Mouse (Mus musculus) heart, adult 2 months (tissue): ENCODE measurements around the gene Tmem273. TPM values are rescaled to one million over a fixed set of nuclear protein-coding genes. Genes with fewer than 3 reads are reported as not detected.

Source experiments
- DNase-seq, 2 experiments: peaks; one replicate each; pipeline ENCODE4 v3.0.0; 2021
- H3K27ac ChIP-seq: fragments of 200-600 bp; 2 replicates; pipeline ENCODE4 v1.8.1; 2022
- H3K27me3 ChIP-seq: fragments of 200-500 bp; 2 replicates; pipeline ENCODE4 v1.6.1; 2012; ENCODE audit warnings: mild to moderate bottlenecking, low read length, inconsistent platforms, mixed read lengths; ENCODE audit not compliant: control insufficient read depth, insufficient read depth
- H3K36me3 ChIP-seq: fragments of 200-500 bp; 2 replicates; pipeline ENCODE4 v1.6.1; 2012; ENCODE audit warnings: low read length, inconsistent platforms; ENCODE audit not compliant: control insufficient read depth, insufficient read depth
- H3K4me1 ChIP-seq: fragments of 200-500 bp; 2 replicates; pipeline ENCODE4 v1.6.1; 2011; ENCODE audit warnings: low read length; ENCODE audit not compliant: control insufficient read depth, insufficient read depth
- H3K4me3 ChIP-seq: fragments of 200-600 bp; 2 replicates; pipeline ENCODE4 v1.8.1; 2022
- H3K79me2 ChIP-seq: fragments of 200-500 bp; replicated peaks from 2 replicates; pipeline ENCODE4 v1.6.1; 2012; ENCODE audit warnings: mild to moderate bottlenecking, inconsistent platforms, low read length, moderate library complexity, mixed read lengths; ENCODE audit not compliant: control insufficient read depth, insufficient read depth
- H3K9ac ChIP-seq: fragments of 200-500 bp; 2 replicates; pipeline ENCODE4 v1.6.1; 2012; ENCODE audit warnings: low read depth, mild to moderate bottlenecking, control low read depth, inconsistent platforms, low read length, mixed read lengths
- CTCF ChIP-seq: fragments of 200-600 bp; IDR thresholded peaks from 2 replicates; pipeline ENCODE4 v1.8.1; 2022; ENCODE audit warnings: antibody characterized with exemption, mild to moderate bottlenecking, moderate library complexity
- EP300 ChIP-seq: fragments of 200-500 bp; IDR thresholded peaks from 2 replicates; pipeline ENCODE4 v1.6.1; 2011; ENCODE audit warnings: low read depth, low read length, control low read depth; ENCODE audit not compliant: insufficient read depth
- POLR2A ChIP-seq: fragments of 200-500 bp; IDR thresholded peaks from 2 replicates; pipeline ENCODE4 v1.6.1; 2011; ENCODE audit warnings: mild to moderate bottlenecking, low read depth, low read length, control low read depth; ENCODE audit not compliant: insufficient read depth
- WGBS: fragments of 180-500 bp; shearing (Covaris S2); methylation state at CpG from one replicate; pipeline ENCODE4 v1.1.7; 2018; 5-methylcytosine and 5-hydroxymethylcytosine counted together
- intact Hi-C: fragments of 180-260 bp; cut with DNase I; formaldehyde crosslinking; loops from one replicate; pipeline ENCODE4 v1.15.1; 2025
- polyA plus RNA-seq: library from polyadenylated mRNA; depleted of rRNA; stranded (reverse); fragments of >200 nt; gene quantifications from 2 replicates; pipeline ENCODE4 v1.2.3, GENCODE M21; 2012
- total RNA-seq, 2 experiments: library from RNA; stranded (reverse); gene quantifications; 2 replicates each; pipeline ENCODE4 v1.2.3; 2021

Tmem273 gene
- total and polyA plus RNA-seq, 3 experiments = 0.50 to 1.1 (median 0.86) TPM

GRCm38 (mm10) chr14:32778362-32778761 is 7.4 kb upstream of the Tmem273 start:
- no peaks in the 10 kb centered on the region for H3K4me1 ChIP-seq
- no peak for TF ChIP-seq POLR2A
- TF ChIP-seq CTCF = no peak
- no peak for DNase-seq
- WGBS = 77% methylated on average over 3 of the region's 3 CpGs
- intact Hi-C loops = no loop called here
- H3K36me3 ChIP-seq = no peaks in the 10 kb centered on the region
- no peak overlapping the region for H3K9ac ChIP-seq
- no peaks in the 10 kb centered on the region for H3K79me2 ChIP-seq
- H3K27ac ChIP-seq = no peak overlapping the region
- no peaks in the 10 kb centered on the region for H3K27me3 ChIP-seq
- H3K4me3 ChIP-seq = no peak overlapping the region

GRCm38 (mm10) chr14:32782866-32783265 is 2.9 kb upstream of the Tmem273 start:
- intact Hi-C loops = no loop called here
- Histone ChIP-seq H3K4me1 (no peaks in the 10 kb centered on the region; the same call in 1 of the 2 replicates), H3K79me2 (no peaks in the 10 kb centered on the region), H3K27me3 (no peaks in the 10 kb centered on the region), H3K9ac (no peak overlapping the region), H3K27ac (no peak overlapping the region), H3K36me3 (no peaks in the 10 kb centered on the region), H3K4me3 (no peak overlapping the region)
- TF ChIP-seq POLR2A = no peak
- DNase-seq = no peak
- WGBS = 88% methylated on average over 4 of the region's 4 CpGs

GRCm38 (mm10) chr14:32784130-32784747 is 1.5 kb upstream of the Tmem273 start:
- WGBS = 43% methylated on average over 12 of the region's 12 CpGs
- peak in 1 of 2 experiments; percentile 24 for DNase-seq
- intact Hi-C loops = no loop called here

GRCm38 (mm10) chr14:32784748-32785134 is 1.0 kb upstream of the Tmem273 start:
- DNase-seq = no peak
- Histone ChIP-seq H3K79me2 (no peaks in the 10 kb centered on the region), H3K27ac (no peak overlapping the region), H3K27me3 (no peaks in the 10 kb centered on the region), H3K4me3 (no peak overlapping the region), H3K9ac (no peak overlapping the region), H3K36me3 (no peaks in the 10 kb centered on the region), H3K4me1 (no peaks in the 10 kb centered on the region; the same call in 1 of the 2 replicates)
- TF ChIP-seq EP300 (no peak), CTCF (no peak)
- intact Hi-C loops = no loop called here
- 85% methylated on average over 4 of the region's 4 CpGs for WGBS

More at GRCm38 (mm10) chr14:32784130-32784747, 1.5 kb upstream of the Tmem273 start:
- H3K27me3 ChIP-seq = no peaks in the 10 kb centered on the region
- H3K4me3 ChIP-seq = no peak overlapping the region
- H3K27ac ChIP-seq = no peak overlapping the region; the same call in 1 of the 2 replicates
- H3K36me3 ChIP-seq = no peaks in the 10 kb centered on the region
- H3K79me2 ChIP-seq = no peaks in the 10 kb centered on the region
- no peaks in the 10 kb centered on the region; the same call in 1 of the 2 replicates for H3K4me1 ChIP-seq
- TF ChIP-seq EP300 (no peak), CTCF (no peak)
- no peak overlapping the region for H3K9ac ChIP-seq

- no peaks in the 10 kb centered on the region for H3K27me3 ChIP-seq
- no peaks in the 10 kb centered on the region; the same call in 1 of the 2 replicates for H3K4me1 ChIP-seq
- intact Hi-C loops = no loop called here
- no peak for DNase-seq
- H3K9ac ChIP-seq = no peak overlapping the region
- H3K79me2 ChIP-seq = no peaks in the 10 kb centered on the region
- TF ChIP-seq EP300 (no peak), POLR2A (no peak), CTCF (no peak)
- 37% methylated on average over 5 of the region's 5 CpGs for WGBS
- H3K36me3 ChIP-seq = no peaks in the 10 kb centered on the region
- no peak overlapping the region for H3K4me3 ChIP-seq
- H3K27ac ChIP-seq = no peak overlapping the region
Measured at GRCm38 (mm10) chr14:32787691-32788090, 1.9 kb downstream of the Tmem273 start.

GRCm38 (mm10) chr14:32796375-32796774 is 10.6 kb downstream of the Tmem273 start:
- no peaks in the 10 kb centered on the region for H3K79me2 ChIP-seq
- no peaks in the 10 kb centered on the region for H3K27me3 ChIP-seq
- intact Hi-C loops = no loop called here
- DNase-seq = no peak
- no peak overlapping the region for H3K9ac ChIP-seq
- no peak overlapping the region for H3K27ac ChIP-seq
- H3K36me3 ChIP-seq = no peaks in the 10 kb centered on the region
- no peak for TF ChIP-seq EP300
- no peak for TF ChIP-seq POLR2A
- no peak for TF ChIP-seq CTCF
- 77% methylated on average over 8 of the region's 8 CpGs for WGBS
- H3K4me1 ChIP-seq = no peaks in the 10 kb centered on the region
- no peak overlapping the region for H3K4me3 ChIP-seq
